Mouse (Mus musculus): ENCODE results near the gene Trim28. TPM values are rescaled to one million over a fixed set of nuclear protein-coding genes. Genes with fewer than 3 reads are reported as not detected.
A peak's percentile ranks its signal among the peaks of the same experiment; 100 is the strongest.

Trim28 gene
- polyA plus RNA-seq, 1 experiment from 2014 or later: 87.2 TPM

DNA sequence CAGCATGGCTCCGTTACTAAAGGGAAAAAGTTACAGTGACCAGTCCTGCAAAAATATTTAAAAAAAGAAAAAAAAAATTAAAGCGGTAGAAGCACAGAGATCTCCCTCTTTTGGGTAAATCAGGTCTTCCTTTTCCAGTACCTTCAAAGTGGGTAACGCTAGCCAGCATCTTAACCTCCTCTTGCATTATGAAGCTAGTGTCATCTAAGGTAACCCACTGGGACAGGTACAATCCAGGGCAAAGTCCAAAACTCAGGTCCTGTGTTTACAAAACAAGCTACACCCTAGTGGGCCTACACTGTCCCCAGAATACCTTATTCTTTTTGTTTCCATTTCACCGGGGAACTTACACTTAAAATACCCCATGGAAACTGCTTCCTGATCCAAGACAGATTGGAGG, 14.8 kb downstream of the Trim28 start:
- H3K9me3 ChIP-seq (ENCODE audit: low read length): no peaks in the 10 kb centered on the region
- H3K9ac ChIP-seq (replicated peaks; ENCODE audit: low read depth): no peak overlapping the region
- ATAC-seq (no peak), DNase-seq (ENCODE audit: low spot score) (no peak)
- H3K27ac ChIP-seq (ENCODE audit: low read length): no peak overlapping the region
- H3K4me3 ChIP-seq (ENCODE audit: low read depth, low read length): no peak overlapping the region
- no peaks in the 10 kb centered on the region for H3K27me3 ChIP-seq (replicated peaks; ENCODE audit: insufficient read depth, low read length)
- no peak for TF ChIP-seq EP300 (IDR thresholded peaks at IDR 0.05)
- no peak for TF ChIP-seq CTCF (IDR thresholded peaks at IDR 0.05)
- no peak overlapping the region for H3K4me2 ChIP-seq (replicated peaks; ENCODE audit: low read depth, low read length)
- H3K36me3 ChIP-seq (ENCODE audit: insufficient read depth, low read length): no peaks in the 10 kb centered on the region
- H3K4me1 ChIP-seq (ENCODE audit: insufficient read depth, low read depth, low read length): peaks cover 7% of the 10 kb centered on the region; the same call in 1 of the 2 replicates
- WGBS: 57% methylated on average over 4 of the region's 4 CpGs

DNA sequence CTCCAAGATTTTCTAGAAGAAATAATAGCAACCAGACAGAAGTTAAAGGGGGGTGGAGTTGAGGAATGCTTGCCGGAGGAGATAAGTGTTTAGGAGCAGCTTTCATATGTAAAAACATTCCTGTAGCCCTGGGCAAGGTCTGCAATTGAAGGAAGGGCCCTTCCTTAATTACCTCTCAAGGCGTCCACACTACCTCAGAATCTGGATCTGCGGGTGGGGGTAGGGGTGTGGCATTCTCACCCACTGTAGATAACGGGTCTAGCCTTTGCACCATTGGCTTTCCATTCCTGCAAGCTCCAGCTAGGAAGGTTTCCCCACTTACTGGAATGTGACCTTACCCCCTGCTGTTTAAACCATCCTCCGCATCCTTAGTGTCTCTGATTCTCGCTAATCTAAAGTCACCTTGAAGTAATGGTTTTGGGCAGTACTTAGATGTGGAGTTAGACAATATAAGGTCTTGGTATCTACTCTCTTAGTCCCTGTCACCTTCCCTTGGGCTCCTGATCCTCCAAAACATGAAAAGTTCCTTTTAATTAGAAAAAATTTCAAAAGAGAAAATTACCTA, 15.4 kb downstream of the Trim28 start:
- TF ChIP-seq CTCF (IDR thresholded peaks at IDR 0.05) (no peak), EP300 (IDR thresholded peaks at IDR 0.05) (no peak)
- Histone ChIP-seq H3K4me1 (ENCODE audit: insufficient read depth, low read depth, low read length) (peaks cover 4% of the 10 kb centered on the region; the same call in 1 of the 2 replicates), H3K36me3 (ENCODE audit: insufficient read depth, low read length) (no peaks in the 10 kb centered on the region), H3K4me3 (ENCODE audit: low read depth, low read length) (no peak overlapping the region), H3K27ac (ENCODE audit: low read length) (no peak overlapping the region), H3K9ac (replicated peaks; ENCODE audit: low read depth) (no peak overlapping the region), H3K27me3 (replicated peaks; ENCODE audit: insufficient read depth, low read length) (no peaks in the 10 kb centered on the region), H3K4me2 (replicated peaks; ENCODE audit: low read depth, low read length) (no peak overlapping the region), H3K9me3 (ENCODE audit: low read length) (no peaks in the 10 kb centered on the region)
- 37% methylated on average over 6 of the region's 6 CpGs for WGBS
- DNase-seq (ENCODE audit: low spot score) (no peak), ATAC-seq (no peak)

DNA sequence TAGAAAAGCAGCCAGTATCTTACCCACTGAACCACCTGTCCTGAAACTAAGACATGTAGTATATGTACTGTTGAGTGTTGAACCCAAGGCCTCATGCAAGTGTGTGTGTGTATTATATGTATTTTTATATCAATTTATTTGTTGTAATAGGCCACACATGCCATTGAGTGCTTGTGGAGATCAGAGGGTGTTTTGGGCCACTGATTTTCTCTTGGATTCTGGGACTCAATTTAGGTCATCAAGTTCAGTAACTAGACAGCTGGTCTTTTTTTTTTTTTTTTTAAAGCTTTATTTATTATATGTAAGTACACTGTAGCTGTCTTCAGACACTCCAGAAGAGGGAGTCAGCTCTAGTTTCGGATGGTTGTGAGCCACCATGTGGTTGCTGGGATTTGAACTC, 16.3 kb downstream of the Trim28 start:
- no peak for TF ChIP-seq EP300 (IDR thresholded peaks at IDR 0.05)
- TF ChIP-seq CTCF (IDR thresholded peaks at IDR 0.05): no peak
- no peak overlapping the region for H3K27ac ChIP-seq (ENCODE audit: low read length)
- ATAC-seq (no peak), DNase-seq (ENCODE audit: low spot score) (no peak)
- H3K4me2 ChIP-seq (replicated peaks; ENCODE audit: low read depth, low read length): no peak overlapping the region
- peaks cover 3% of the 10 kb centered on the region; the same call in 1 of the 2 replicates for H3K4me1 ChIP-seq (ENCODE audit: insufficient read depth, low read depth, low read length)
- WGBS: 85% methylated on average over 1 of the region's 1 CpGs
- no peak overlapping the region for H3K9ac ChIP-seq (replicated peaks; ENCODE audit: low read depth)
- H3K27me3 ChIP-seq (replicated peaks; ENCODE audit: insufficient read depth, low read length): no peaks in the 10 kb centered on the region
- no peaks in the 10 kb centered on the region for H3K36me3 ChIP-seq (ENCODE audit: insufficient read depth, low read length)
- H3K4me3 ChIP-seq (ENCODE audit: low read depth, low read length): no peak overlapping the region
- no peaks in the 10 kb centered on the region for H3K9me3 ChIP-seq (ENCODE audit: low read length)

DNA sequence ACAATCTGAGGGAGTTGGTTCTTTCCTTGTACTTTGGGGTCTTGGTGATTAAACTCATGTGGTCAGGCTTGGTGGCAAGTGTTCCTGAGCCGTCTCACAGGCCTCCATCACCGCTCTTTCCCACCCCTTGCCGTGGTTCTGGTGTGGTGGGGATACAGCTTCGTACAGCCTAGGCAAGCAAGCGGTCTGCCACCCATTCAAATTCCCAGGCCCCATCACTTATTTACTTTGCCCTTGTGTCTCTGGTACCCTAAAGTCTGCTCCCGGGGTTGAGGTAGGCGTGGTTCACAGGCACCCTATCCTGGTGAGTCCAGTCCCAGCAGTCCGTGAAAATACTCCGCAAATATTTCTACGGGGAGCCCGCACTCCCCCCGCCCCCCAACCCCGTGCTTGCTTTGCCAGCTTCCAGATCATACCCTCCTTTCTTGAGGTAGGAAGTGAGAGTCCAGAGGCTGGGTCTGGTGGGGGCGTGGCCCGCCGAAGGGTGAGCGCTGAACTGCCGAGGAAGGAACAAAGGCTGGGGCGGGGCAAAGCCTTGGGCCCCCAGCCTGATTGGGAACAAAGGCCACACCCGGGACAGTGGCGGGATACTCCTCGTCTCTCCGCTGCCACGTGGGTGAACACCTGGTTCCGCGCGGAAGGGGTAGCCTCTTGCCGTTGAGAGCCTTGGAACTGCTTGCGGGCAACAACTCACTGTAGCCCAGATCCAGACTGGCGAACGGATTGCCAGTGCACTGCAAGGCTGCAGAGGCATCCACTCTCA, 24.0 kb downstream of the Trim28 start:
- peak; percentile 85 for DNase-seq (ENCODE audit: low spot score)
- peaks cover 11% of the 10 kb centered on the region; the same call in 1 of the 2 replicates for H3K36me3 ChIP-seq (ENCODE audit: insufficient read depth, low read length)
- H3K4me1 ChIP-seq (ENCODE audit: insufficient read depth, low read depth, low read length): peaks cover 9% of the 10 kb centered on the region; the same call in 1 of the 2 replicates
- H3K4me2 ChIP-seq (replicated peaks; ENCODE audit: low read depth, low read length): peak overlapping the region; percentile 94
- H3K27me3 ChIP-seq (replicated peaks; ENCODE audit: insufficient read depth, low read length): no peaks in the 10 kb centered on the region
- H3K9me3 ChIP-seq (ENCODE audit: low read length): no peaks in the 10 kb centered on the region
- peak overlapping the region; percentile 79 for H3K4me3 ChIP-seq (ENCODE audit: low read depth, low read length)
- ATAC-seq: peak; percentile 49
- TF ChIP-seq CTCF (IDR thresholded peaks at IDR 0.05): no peak
- TF ChIP-seq EP300 (IDR thresholded peaks at IDR 0.05): no peak
- 3% methylated on average over 31 of the region's 31 CpGs for WGBS
- H3K27ac ChIP-seq (ENCODE audit: low read length): peak overlapping the region; percentile 95
- peak overlapping the region; percentile 65; the same call in 1 of the 2 replicates for H3K9ac ChIP-seq (replicated peaks; ENCODE audit: low read depth)

DNA sequence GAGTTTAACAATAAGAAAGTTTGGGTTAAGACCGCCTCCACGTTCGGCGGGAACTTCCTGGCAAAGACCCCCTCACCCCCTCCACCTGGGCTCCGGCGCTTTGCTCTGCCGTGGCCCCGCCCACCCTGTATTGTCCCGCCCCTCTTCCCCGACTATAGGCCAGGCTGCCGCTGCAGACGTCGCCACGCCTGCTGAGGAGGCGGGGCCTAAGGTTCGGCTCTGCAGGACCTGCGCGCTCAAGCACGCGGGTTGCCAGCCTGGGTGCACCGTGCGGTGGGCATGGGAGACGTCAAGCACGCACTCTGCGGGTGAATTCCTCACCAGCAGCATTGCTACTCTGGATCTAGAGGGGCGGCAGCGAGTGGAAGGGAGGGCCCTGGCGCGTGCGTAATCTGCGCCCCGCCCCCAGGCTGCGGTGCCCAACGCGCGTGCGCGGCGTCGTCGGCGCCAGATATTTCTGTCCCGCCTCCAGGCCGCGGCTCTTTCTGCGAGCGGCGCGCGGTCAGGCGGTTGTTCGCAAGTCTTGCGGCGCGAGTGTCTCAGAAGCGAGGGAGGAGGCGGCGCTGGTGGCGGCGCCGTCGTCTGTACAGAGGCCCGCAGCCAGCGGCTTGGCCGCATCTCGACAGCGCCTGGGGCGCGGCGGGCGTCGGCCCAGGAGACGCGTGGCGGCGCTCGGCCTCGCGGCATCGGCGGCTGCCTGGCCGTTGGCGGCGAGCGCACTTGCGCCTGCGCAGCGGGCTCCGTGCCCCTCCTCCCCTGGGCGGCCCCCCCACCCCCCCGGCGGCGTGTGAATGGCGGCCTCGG, 25.2 kb downstream of the Trim28 start:
- H3K9ac ChIP-seq (replicated peaks; ENCODE audit: low read depth): peak overlapping the region; percentile 65
- H3K36me3 ChIP-seq (ENCODE audit: insufficient read depth, low read length): peaks cover 23% of the 10 kb centered on the region
- no peaks in the 10 kb centered on the region for H3K27me3 ChIP-seq (replicated peaks; ENCODE audit: insufficient read depth, low read length)
- ATAC-seq: peak; percentile 88
- peak overlapping the region; percentile 79 for H3K4me3 ChIP-seq (ENCODE audit: low read depth, low read length)
- TF ChIP-seq EP300 (IDR thresholded peaks at IDR 0.05) (no peak), CTCF (IDR thresholded peaks at IDR 0.05) (no peak; the same call in 1 of the 2 replicates)
- H3K27ac ChIP-seq (ENCODE audit: low read length): peak overlapping the region; percentile 95
- WGBS: under 1% methylated on average over 65 of the region's 95 CpGs
- H3K4me1 ChIP-seq (ENCODE audit: insufficient read depth, low read depth, low read length): peaks cover 9% of the 10 kb centered on the region; the same call in 1 of the 2 replicates
- DNase-seq (ENCODE audit: low spot score): peak; percentile 94
- H3K9me3 ChIP-seq (ENCODE audit: low read length): no peaks in the 10 kb centered on the region
- H3K4me2 ChIP-seq (replicated peaks; ENCODE audit: low read depth, low read length): peak overlapping the region; percentile 94

DNA sequence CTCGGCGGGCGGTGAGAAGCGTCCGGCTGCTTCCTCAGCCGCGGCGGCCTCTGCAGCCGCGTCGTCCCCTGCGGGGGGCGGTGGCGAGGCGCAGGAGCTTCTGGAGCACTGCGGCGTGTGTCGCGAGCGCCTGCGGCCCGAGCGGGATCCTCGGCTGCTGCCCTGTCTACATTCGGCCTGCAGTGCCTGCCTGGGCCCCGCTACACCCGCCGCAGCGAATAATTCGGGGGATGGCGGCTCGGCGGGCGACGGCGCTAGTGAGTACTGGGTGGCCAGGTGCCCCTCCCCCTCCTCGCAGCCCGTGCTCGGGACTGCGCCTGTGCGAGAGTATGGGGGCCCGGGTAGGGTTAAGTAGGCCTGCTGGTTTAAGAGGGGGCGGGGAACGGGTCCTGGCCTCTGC, 25.9 kb downstream of the Trim28 start:
- Histone ChIP-seq H3K27me3 (replicated peaks; ENCODE audit: insufficient read depth, low read length) (no peaks in the 10 kb centered on the region), H3K36me3 (ENCODE audit: insufficient read depth, low read length) (peaks cover 29% of the 10 kb centered on the region), H3K4me1 (ENCODE audit: insufficient read depth, low read depth, low read length) (peaks cover 9% of the 10 kb centered on the region; the same call in 1 of the 2 replicates), H3K9me3 (ENCODE audit: low read length) (no peaks in the 10 kb centered on the region), H3K4me3 (ENCODE audit: low read depth, low read length) (peak overlapping the region; percentile 79), H3K4me2 (replicated peaks; ENCODE audit: low read depth, low read length) (peak overlapping the region; percentile 94), H3K27ac (ENCODE audit: low read length) (peak overlapping the region; percentile 95), H3K9ac (replicated peaks; ENCODE audit: low read depth) (peak overlapping the region; percentile 65)
- 3% methylated on average over 35 of the region's 44 CpGs for WGBS
- DNase-seq (ENCODE audit: low spot score) (peak; percentile 81), ATAC-seq (peak; percentile 47)
- TF ChIP-seq EP300 (IDR thresholded peaks at IDR 0.05) (no peak), CTCF (IDR thresholded peaks at IDR 0.05) (peak; percentile 47)

Measured in lung, postnatal 0 days (tissue).